Mouse (Mus musculus) adipocyte (in vitro differentiated cells): ENCODE data around the gene Plxnc1.

Source experiments
- DNase-seq: peaks from one replicate; pipeline ENCODE4 v3.0.0-alpha.2; 2016; ENCODE audit warnings: low spot score

The Plxnc1 gene

DNA sequence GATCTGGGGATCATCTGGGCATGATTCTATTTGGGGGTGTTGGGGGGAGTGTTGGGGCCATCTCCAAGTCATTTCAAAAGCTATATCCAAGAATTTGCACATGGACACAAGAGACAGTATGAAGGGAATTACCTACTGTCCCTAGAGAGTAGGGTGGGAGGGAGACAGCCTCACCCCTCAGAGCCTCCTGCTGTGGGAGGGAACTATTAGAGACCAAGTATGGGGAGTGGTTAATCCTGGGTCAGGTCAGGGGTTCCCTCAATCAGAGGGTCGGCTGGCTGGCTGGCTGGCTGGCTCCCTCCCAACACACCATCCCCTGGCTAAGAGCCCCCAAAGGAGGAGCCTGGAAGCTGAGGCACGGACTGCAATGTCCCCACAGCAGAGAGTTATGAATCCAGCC is 24.7 kb downstream of the Plxnc1 start:
- DNase-seq = no peak

DNA sequence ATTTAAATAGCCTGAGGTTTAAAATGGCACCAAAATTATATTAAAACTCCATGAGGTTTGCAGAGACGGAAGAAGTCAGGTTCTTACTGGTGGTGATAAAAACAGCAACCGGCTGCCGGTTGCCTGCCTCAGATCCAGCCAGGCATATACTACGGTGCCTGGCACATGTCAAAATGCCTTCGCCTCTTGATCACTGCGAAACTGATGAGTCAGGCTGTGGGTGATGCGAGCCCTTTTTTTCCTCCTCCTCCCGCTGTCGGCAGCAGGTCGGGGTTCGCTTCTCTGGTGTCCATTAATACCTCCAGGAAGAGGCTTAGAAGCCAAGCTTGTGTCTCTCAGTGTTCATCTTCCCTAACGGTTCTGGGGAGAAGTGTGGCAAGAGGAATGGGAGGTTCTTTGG is 25.1 kb downstream of the Plxnc1 start:
- no peak for DNase-seq

DNA sequence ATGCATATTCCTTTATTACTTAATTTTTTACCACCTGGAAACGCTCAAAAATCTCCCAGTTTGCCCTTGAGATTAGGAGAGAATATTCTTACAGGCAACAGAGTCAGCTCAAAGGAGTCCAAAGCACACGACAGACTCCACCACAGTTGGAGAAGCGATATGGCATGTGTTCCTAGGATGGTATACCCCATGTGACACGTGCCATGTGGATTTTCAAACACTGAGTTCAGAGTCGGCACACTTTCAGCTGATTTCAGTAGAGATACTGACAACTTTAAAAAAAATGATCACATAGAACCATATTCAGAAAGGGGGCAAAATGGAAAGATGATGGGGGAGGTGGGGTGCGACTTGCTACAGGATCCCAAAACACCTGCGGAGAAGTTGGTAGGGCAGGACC is 26.0 kb downstream of the Plxnc1 start:
- DNase-seq = no peak

DNA sequence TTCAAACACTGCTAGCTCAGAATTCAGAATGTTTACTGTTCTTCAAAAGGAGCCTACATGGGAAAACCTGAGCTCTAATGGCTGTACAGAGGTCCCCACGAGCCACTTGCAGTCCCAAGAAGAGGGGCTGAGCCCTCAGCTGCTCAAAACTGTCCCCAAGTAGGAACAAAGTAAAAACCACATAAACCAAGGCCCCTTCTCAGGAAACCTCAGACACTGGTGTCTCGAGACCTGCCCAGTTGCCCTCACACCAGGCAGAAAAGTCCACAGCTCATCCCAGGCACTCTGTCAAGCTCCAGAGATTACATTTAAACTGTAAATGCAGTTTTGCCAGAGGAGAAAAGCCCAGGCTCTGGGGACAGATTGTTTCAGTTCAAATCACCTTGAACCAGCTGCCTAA is 26.6 kb downstream of the Plxnc1 start:
- DNase-seq = no peak

DNA sequence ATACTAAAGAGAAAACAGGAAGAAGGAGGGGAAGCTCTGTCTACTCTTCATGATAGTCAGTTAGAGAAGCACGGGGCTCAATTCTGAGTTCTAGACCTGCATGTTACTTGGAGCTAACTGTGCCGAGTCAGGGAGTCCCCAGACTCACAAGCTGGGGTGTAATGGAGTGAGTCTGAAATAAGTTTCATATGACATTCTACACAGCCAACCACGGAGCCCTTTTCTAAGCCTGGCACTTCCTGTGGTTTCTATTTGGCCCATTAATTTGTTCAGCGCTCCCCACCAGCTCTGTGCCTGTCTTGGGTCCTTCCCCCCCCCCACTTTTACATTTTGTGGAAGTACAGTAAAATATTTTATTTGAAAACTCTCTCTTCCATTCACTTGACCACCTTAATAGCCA is 27.3 kb downstream of the Plxnc1 start:
- no peak for DNase-seq

DNA sequence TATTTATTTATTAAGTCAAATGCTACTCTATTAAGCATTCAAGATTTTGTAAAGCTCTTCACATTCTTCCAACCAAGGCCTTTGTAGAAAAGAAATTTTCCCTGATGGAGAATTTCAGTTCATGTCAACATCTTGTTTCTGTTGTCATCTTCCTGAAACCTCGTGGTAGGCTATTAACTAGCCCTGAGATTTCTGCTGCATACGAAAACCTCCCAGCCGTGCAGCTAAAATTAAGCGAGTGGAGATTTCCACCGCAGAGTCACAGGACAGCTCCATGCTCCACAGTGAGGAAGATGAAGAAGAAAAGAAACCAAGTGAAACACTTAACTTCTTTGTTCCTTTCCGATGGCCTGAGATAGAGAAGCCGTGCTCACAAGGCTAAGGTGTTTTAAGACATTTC is 28.0 kb downstream of the Plxnc1 start:
- no peak for DNase-seq

DNA sequence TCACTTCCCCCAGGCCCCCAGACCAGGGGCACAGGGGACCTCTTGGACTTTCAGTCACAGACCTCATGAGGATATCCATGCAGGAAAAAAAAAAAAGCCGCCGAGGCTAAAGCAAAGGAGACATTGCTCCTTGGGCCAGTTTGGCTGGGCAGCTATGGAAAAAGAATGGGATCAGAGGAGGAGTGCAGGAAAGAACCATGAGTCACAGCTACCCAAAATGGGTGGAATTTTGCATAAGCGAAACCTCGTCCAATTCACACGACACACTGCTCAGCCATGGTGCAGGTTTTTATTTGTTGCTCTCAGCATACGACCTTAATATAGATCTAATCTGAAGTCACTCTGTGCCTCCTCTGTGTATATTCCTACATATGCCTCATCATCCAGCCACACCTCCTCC is 28.9 kb downstream of the Plxnc1 start:
- DNase-seq = no peak

DNA sequence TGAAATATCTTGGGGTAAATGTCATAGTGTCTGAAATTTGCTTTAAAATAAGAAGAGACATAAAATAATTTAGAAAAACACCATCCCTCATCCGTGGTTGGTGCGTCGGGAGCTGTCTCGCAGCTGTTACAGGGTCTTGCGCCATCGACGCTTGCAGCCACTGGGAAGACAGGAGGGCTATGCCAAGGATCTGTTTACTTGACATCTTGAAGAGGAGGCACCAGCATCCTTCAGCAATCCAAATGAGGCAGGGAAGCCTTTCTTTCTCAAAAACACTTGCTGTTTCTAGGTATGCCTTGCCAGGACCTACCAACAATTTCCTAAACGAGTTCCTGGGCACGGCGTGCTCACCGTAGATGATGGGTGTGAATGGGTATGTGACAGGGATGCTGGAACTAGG is 30.6 kb downstream of the Plxnc1 start:
- no peak for DNase-seq

DNA sequence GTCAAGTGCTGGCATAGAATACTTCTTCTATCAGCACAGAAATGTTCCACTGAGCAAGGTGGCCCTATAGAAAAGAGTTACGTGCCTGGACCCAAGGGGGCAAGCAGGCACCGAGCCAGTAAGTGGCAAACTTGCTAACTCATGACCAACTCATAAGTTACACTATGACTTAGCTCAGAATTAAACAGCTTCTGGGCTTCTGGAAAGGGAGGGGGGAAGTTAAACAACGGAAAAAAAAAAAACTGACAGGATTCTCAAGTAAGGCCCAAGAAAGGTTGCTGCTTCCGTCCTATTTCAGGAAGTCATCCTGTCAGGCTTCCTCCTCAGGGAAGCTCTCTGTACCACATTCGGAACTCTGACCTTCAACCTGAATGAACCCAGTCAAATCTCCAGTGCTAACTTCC is 31.3 kb downstream of the Plxnc1 start:
- no peak for DNase-seq

DNA sequence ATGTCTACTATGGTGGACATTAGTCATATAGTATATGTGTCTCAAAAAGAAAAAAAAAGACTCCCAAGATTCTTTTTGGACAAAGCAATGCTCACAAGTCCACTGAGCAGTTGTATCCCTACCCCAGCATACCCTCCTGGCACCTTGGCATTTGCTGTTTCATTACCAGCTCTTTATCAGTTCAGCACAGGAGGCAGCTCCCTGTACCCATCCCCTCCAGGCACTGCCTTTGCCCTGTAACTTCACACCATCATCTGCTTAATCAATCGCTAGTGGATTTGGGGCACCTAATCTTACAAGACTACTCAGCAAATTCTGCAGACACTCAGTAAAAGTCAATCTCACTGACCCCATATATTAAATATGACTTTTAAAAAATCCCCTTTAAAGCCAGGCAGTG is 32.1 kb downstream of the Plxnc1 start:
- DNase-seq = no peak

DNA sequence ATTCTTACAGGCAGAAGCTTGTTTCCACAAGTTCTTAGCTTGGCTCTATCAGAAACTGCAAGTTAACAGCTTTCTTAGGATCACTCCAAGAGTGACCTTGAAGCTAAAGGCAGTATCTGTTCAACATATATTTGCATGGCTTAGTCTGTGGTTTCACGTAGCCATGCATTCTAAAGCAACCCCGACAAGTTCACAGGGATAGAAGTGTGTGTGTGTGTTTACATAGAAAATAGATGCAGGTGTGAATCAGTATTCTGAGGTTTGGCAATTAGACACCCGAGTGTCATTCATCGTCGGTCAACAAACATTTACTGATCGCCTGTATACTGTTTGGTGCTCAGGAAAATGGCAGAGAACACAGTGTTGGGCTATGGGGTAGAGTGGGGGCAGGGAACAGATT is 33.5 kb downstream of the Plxnc1 start:
- no peak for DNase-seq

DNA sequence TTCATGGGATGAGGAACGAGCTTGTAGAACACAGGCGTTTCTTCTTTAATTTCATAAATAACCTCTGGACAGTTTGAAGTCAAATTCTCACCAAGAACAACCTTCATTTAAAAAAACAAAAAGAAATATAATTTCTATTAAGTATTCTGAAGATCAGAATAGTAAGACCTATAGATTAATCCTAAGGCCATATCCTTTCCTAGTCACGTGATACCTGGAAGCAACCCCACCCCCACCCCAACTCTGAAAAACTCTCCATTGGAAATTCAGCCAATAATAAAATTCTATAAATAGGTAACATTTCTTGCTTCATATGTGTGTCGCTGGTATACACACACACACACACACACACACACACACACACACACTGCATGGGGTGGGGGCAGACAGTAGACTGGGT is 34.1 kb downstream of the Plxnc1 start:
- no peak for DNase-seq

DNA sequence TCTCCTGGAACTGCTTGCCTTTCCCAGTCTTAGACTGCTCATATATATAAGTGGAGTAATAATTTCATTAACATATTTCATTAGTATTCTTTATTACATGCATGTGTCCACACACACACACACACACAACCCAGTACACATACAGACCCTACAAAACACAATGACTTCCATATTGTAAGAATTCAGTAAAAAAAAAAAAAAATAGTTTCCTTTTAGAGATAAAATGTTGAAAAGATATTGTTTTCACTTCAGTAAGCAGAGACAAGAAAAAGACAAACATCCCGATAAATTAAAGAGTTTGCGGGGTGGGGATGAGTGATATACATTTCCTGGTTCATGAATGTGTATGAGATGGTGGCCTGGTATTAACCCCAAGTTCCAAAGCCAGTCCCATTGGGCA is 34.8 kb downstream of the Plxnc1 start:
- DNase-seq = no peak

DNA sequence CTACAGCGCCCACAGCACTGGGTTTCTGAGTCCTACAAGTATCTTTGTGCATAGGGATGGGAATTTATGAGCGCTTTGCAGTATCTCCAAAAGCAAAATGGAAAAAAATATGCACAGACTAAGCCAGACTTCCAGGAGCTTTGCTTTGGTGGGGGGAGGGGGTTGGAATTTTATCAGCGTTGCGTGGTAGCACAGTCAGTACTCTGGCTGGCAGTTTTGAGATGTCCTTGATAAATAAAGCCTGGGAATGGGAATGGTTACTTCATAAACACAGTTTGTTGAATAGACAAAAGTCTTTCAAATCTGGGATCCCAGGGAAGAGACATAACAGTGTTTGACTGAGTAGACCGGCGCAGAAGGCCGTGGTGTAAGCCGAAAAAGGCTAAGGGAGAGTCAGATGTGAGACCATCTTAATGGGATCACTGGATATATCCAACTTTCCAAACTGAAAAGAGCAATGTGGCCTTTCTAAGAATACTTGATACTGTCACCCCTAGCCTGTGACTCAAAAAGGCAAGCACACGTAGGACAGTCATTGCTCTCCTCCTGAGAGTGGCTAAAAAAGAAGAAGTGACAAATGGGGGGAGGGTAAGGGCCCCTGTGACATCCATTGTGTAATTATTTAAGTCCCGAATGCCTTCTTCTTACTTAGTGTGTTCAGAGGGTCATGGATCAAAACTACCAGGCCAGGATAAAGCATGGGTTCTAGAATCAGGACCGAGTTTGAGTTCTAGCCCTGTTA is 35.5 kb downstream of the Plxnc1 start:
- no peak for DNase-seq

DNA sequence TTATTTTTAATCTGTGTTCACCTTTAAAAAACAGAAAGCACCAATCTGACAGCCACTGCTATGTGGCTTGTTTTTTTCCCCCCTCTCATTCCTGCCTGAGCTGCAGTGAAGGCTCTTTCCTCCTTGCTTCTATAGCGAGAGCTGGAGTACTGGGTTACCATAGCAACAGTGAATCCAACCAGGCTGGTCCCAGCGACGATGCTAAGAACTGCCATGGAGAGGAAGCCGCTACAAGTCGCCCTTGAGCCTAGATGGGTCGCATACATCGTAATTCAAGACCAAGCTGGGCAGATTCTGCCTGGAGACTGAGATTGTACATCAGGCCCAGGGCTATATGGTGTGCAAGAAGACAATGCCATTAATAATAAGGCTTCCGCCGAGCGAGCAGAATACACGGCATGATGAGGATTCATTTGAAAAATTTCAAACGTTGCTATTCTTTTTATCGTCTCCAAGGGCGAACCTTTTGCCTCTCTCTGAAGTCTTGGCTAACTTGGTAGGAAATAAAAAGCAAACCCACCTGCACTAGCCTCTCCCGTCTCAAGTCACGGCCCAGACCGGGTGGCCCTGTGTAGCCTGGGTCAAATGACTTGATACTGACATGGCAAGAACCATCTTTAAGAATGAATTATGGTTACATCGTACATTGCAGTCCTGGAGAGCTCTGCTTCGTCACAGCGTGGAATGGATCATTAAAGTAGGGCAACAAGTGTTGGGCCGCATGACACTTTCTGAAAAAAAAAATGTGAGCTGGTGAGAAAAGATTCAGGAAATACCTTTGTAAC is 38.8 kb downstream of the Plxnc1 start:
- DNase-seq = no peak

DNA sequence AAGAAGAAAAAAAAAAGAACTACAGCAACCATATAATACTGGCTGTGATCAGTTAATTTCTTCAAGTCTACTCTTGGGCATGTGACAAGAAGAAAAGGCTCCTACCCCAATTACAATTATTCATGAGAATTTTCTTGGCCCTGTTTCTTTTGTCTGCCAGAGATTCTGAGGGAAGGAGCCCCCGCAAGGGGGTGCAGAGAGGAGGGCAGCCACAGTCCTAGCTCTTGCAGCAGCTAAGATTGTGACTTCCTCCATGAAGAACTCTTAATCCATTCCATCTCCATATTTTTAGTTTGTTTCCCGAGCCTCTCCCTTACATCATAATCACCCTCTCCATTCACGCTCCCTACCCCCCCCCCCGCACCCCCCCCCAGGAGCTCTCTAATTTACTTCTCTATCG is 39.4 kb downstream of the Plxnc1 start:
- DNase-seq = no peak

DNA sequence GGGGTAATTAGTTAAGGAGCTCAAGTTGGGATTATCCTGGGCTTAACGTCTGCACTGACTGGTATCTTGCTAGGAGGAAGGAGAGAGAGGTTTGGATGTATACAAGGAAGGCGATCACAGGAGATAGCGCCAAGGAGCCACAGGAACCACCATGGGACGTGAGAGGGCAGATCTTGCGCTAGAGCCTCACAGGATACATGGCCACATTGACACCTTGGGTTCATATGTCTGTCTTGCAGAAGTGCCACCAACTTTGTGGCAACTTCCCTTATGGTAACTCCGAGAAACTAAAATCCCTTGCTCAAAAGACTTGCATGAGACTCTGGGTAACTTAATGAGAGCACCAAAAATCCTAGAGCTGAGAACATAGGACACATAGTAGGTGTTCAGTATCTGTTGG is 47.7 kb downstream of the Plxnc1 start:
- DNase-seq = no peak

DNA sequence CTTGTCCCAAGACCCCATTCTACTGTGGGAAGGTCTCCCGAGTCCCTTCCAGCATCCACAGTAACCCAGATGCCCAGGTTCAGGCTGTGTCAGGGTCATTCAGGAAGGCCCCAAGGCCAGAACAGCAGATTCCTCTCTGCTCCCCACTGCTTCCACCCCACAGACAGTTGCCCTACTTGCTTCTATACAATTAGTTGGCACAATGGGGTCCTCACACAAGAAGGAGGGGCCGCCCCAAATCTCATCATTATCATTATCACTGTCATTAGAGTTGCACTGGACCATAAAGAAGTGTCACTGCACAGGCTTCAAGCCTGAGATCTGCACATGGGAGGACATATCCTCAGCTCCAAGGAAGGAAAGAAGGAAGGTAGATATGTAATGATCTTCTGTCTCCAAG is 48.3 kb downstream of the Plxnc1 start:
- no peak for DNase-seq

DNA sequence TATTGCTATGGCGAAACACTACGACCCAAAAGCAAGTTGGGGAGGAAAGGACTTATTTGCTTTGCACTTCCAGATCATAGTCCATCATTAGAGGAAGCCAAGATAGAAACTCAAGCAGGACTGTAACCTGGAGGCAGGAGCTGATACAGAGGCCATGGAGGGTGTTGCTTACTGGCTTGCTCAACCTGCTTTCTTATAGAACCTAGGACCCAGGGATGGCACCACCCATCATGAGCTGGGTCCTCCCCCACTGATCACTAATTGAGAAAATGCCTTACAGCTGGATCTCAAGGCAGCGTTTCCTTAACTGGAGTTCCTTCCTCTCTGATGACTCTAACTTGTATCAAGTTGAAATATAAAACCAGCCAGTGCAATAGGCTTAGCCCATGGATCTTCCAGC is 48.8 kb downstream of the Plxnc1 start:
- no peak for DNase-seq

DNA sequence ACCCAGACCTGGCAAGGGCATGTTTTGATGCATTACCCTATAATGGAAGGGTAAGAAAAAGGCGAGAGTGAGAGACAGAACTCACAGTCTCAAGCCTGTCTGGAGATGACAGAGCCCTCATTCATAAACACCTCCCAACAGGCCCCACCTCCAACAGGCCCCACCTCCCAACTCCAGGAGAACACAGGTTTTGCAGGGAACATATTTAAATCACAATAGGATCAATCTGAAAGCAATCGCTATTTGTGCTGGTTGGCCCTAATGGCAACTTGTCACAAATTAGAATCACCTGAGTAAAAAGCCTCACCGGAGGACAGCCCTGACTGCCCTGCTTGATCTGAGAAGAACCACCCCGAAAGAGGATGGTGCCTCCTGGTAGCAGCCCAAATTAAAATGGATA is 54.9 kb downstream of the Plxnc1 start:
- no peak for DNase-seq

DNA sequence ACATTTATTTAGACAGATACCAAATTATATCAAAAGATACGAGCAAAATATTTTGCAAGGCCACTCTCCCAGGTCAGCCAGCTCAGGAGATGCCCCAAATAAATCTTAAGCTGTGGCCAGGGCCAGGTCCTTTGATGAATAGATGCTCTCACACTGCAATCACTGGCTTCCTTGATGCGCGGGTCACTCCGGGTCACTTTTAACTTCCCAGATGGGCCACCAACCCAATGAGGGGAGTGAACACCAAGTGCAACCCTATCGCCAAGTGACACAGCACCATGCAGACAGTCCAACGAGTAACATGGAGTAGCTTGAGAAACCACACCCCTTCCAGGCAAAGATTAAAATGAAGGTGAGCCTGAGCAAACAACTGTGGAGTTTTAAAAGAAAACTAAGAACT is 61.4 kb downstream of the Plxnc1 start:
- DNase-seq = no peak

DNA sequence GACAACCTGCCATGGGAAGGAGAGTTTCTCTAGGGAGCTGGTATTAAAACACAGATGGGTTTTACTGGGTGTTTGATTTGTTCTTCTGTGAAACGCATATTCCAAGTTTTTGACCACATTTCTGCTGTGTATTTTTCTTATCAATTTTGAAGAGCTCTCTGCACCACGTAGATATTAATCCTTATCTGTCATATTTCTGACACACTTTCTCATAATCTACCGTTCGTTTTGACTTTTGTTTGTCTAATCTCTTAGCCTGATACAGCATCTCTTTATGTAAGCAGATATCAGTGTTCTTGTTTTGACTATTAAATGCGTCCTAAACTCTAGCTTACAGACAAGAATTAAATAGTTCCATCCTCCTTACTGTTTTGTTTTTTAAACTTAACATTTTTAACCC is 73.1 kb downstream of the Plxnc1 start:
- no peak for DNase-seq

DNA sequence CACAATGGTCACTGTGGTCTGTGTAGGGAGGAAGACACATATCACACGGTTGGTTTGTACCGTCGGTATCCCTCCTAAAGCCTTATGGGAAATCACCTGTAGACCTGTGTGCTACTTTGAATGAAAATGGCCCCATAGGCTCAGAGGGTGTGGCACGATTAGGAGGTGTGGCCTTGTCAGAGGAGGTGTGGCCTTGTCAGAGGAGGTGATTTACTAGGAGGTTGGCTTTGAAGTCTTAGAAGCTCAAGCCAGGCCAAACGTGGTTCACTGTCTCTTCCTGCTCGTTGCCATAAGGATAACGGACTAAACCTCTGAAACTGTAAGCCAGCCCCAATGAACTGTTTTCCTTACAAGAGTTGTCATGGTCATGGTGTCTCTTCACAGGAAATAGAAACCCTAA is 73.5 kb downstream of the Plxnc1 start:
- DNase-seq = no peak
